Mouse (Mus musculus) heart, adult 18-20 months (tissue): ENCODE measurements around the gene Msl1. TPM values are rescaled to one million over a fixed set of nuclear protein-coding genes. Genes with fewer than 3 reads are reported as not detected.

Experiments used
- DNase-seq, 2 experiments: peaks; one replicate each; pipeline ENCODE4 v3.0.0; 2021 to 2022; ENCODE audit warnings: mixed read lengths in 1 of 2
- long read RNA-seq, 2 experiments: library from polyadenylated mRNA; stranded (forward); transcript quantifications; one replicate each; pipeline ENCODE4 v2.0.0; 2021
- total RNA-seq, 2 experiments: library from RNA; stranded (reverse); gene quantifications; 2 replicates each; pipeline ENCODE4 v1.2.3; 2021

The Msl1 gene
- 10 to 100 TPM; 71.7 to 73.3 TPM for total RNA-seq
- long read RNA-seq, experiment 1, full-length matches to known transcripts, result 14 of 23 reads
- long read RNA-seq, experiment 1, partial matches to known transcripts, result 6 of 23 reads
- long read RNA-seq, experiment 1, other reads (novel, unspliced or antisense), result 3 of 23 reads
- long read RNA-seq, experiment 2, partial matches to known transcripts, result 0 of 8 reads
- long read RNA-seq, experiment 2, other reads (novel, unspliced or antisense), result 7 of 8 reads

- DNase-seq, result peak; percentile 88 to 94
Measured at GRCm38 (mm10) chr11:98795015-98795713, at the start of gene Msl1. Msl1 (plus strand) TSS chr11:98795516.

GRCm38 (mm10) chr11:98745932-98746853 lies 49.1 kb upstream of the Msl1 start:
- DNase-seq, result no peak

- DNase-seq, result peak; percentile 88 to 91
Measured at GRCm38 (mm10) chr11:98746855-98747693, 48.2 kb upstream of the Msl1 start.

GRCm38 (mm10) chr11:98747804-98748505 lies 47.4 kb upstream of the Msl1 start:
- peak; percentile 57 to 60 for DNase-seq

- DNase-seq, result no peak
Measured at GRCm38 (mm10) chr11:98748506-98749416, 46.6 kb upstream of the Msl1 start.

- DNase-seq, result no peak
Measured at GRCm38 (mm10) chr11:98749716-98750115, 45.6 kb upstream of the Msl1 start.

GRCm38 (mm10) chr11:98750351-98751201 lies 44.7 kb upstream of the Msl1 start:
- DNase-seq, result peak; percentile 79 to 81

GRCm38 (mm10) chr11:98751221-98751782 lies 44.0 kb upstream of the Msl1 start:
- DNase-seq, result peak; percentile 60 to 64

- no peak for DNase-seq
Measured at GRCm38 (mm10) chr11:98752562-98753140, 42.7 kb upstream of the Msl1 start.

GRCm38 (mm10) chr11:98753264-98753663 lies 42.1 kb upstream of the Msl1 start:
- no peak for DNase-seq

- DNase-seq, result peak; percentile 55 to 65
Measured at GRCm38 (mm10) chr11:98754151-98754620, 41.1 kb upstream of the Msl1 start.

- DNase-seq, result peak; percentile 71 to 82
Measured at GRCm38 (mm10) chr11:98754621-98755181, 40.6 kb upstream of the Msl1 start.

- DNase-seq, result peak in 1 of 2 experiments; percentile 38
Measured at GRCm38 (mm10) chr11:98755726-98756380, 39.5 kb upstream of the Msl1 start.

- DNase-seq, result no peak
Measured at GRCm38 (mm10) chr11:98756711-98757110, 38.6 kb upstream of the Msl1 start.

- no peak for DNase-seq
Measured at GRCm38 (mm10) chr11:98761939-98762338, 33.4 kb upstream of the Msl1 start.

- DNase-seq, result peak; percentile 42 to 50
Measured at GRCm38 (mm10) chr11:98762756-98763501, 32.4 kb upstream of the Msl1 start.
